Mouse (Mus musculus): ENCODE measurements around the gene Pdzd2.

- TF ChIP-seq CTCF (IDR thresholded peaks at IDR 0.05; ENCODE audit: extremely low read depth, insufficient read length, insufficient replicate concordance, low read depth, low read length): no peak
- no peak for TF ChIP-seq POLR2A (IDR thresholded peaks at IDR 0.05; ENCODE audit: low read depth, low read length)
These were observed 290.4 kb downstream of the Pdzd2 start for GRCm38 (mm10) chr15:12449321-12449720.
